Mouse (Mus musculus) intestine, embryonic 14.5 days (tissue): ENCODE measurements at regions not wholly inside any gene's neighbourhood (a gene's known extent, or its start where the extent isn't known, plus 50 kb on each side); places are given as distances from the start of the nearest gene placed in this dataset.

Experiments
- ATAC-seq: fragments of 200-750 bp; cut with Nextera tagmentation; replicated peaks from 2 replicates; pipeline ENCODE4 v1.8.0; 2017; ENCODE audit warnings: low read depth, moderate number of reproducible peaks, moderate TSS enrichment, moderate library complexity; ENCODE audit not compliant: low FRiP score, low TSS enrichment
- DNase-seq: peaks from one replicate; pipeline ENCODE4 v3.0.0-alpha.2; 2018; ENCODE audit warnings: low spot score
- H3K27ac ChIP-seq: fragments of 300-500 bp; sonication (generic); 2 replicates; pipeline ENCODE4 v1.5.1; 2014; ENCODE audit warnings: low read depth, mild to moderate bottlenecking, control low read depth
- H3K27me3 ChIP-seq: fragments of 300-500 bp; sonication (generic); replicated peaks from 2 replicates; pipeline ENCODE4 v1.6.1; 2014; ENCODE audit warnings: low read length, control low read depth; ENCODE audit not compliant: control insufficient read depth, insufficient read depth
- H3K36me3 ChIP-seq: fragments of 300-500 bp; sonication (generic); 2 replicates; pipeline ENCODE4 v1.6.1; 2014; ENCODE audit warnings: low read length, control low read depth; ENCODE audit not compliant: control insufficient read depth, insufficient read depth
- H3K4me1 ChIP-seq: fragments of 300-500 bp; sonication (generic); replicated peaks from 2 replicates; pipeline ENCODE4 v1.6.1; 2014; ENCODE audit warnings: low read length, control low read depth, mixed read lengths; ENCODE audit not compliant: control insufficient read depth, insufficient read depth
- H3K4me2 ChIP-seq: fragments of 300-500 bp; sonication (generic); 2 replicates; pipeline ENCODE4 v1.6.1; 2014; ENCODE audit warnings: low read length
- H3K4me3 ChIP-seq: fragments of 300-500 bp; sonication (generic); 2 replicates; pipeline ENCODE4 v1.5.1; 2014; ENCODE audit warnings: low read depth, low read length, control low read depth, mixed read lengths
- H3K9ac ChIP-seq: fragments of 300-500 bp; sonication (generic); 2 replicates; pipeline ENCODE4 v1.6.1; 2014; ENCODE audit warnings: mild to moderate bottlenecking, low read length
- H3K9me3 ChIP-seq: fragments of 300-500 bp; sonication (generic); 2 replicates; pipeline ENCODE4 v1.6.1; 2016; ENCODE audit warnings: low read length, control low read depth; ENCODE audit not compliant: control insufficient read depth
- WGBS: fragments of 180-500 bp; shearing (Covaris S2); extraction: QIAGEN DNeasy Blood & Tissue Kit; methylation state at CpG from one replicate; pipeline ENCODE4 v1.1.7; 2014; 5-methylcytosine and 5-hydroxymethylcytosine counted together

DNA sequence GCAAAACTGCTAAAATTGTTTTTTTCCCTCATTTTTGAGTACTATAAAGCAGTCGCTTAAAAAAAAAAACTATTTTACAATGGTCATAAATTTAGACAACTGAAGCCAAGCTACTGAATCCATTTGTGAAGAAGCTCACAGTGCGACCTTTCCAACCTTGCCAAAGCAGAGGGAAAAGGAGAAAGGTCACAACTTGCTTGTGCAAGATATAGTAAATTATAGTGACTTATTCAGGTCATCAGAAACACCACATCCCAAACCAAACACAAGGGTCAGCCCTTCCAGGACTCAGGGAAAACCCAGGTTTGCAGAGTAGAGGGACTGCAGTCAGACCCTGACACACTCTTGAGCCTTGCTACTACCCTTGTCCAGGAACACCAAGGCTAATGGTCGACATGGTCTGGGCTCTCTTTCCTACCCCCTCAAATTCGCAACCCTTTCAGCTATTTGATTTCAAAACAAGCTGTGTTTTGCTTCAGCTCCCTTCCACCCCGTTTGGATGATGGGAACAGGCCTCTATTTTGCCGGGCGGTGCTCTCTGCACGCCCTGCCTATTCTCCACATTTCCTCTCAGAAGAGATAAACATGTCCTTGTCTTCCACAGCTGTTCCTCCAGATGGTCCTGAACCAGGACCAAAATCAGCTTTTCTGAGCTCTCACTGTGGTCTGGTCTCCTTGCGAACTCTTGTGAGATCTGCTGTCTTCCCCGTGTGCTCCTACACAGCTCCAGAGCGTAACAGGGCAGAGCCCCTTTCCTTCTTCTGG, 93.5 kb upstream of the Kcnk2 start:
- 44% methylated on average over 11 of the region's 11 CpGs for WGBS
- Histone ChIP-seq H3K27ac (peak overlapping the region; percentile 78), H3K4me1 (peaks cover 15% of the 10 kb centered on the region), H3K27me3 (no peaks in the 10 kb centered on the region), H3K9ac (no peak overlapping the region), H3K36me3 (no peaks in the 10 kb centered on the region), H3K4me3 (no peak overlapping the region), H3K9me3 (no peaks in the 10 kb centered on the region), H3K4me2 (no peak overlapping the region)
- peak; percentile 59 for DNase-seq
- no peak for ATAC-seq

DNA sequence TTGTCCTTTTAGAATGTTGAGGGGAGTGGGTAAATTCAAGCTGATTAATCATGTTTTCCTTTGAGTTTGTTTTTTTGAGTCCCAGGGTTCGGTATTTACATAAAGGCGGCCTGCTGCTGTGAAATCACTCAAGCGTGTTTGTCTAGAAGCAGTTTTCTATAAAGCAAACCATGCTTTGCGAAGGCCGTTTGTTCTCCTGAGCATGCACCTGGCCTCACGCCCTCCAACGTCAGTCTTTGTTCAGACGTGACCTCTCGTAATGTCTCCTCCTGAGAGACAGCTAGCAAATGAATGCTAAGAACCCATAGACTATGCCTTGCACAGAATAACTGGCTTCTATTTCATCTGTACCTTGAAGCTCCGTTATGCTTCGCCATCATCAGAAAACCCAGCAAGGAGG, 92.8 kb upstream of the Kcnk2 start:
- ATAC-seq (no peak), DNase-seq (no peak)
- H3K36me3 ChIP-seq: no peaks in the 10 kb centered on the region
- H3K27ac ChIP-seq: no peak overlapping the region
- H3K9ac ChIP-seq: no peak overlapping the region
- H3K4me2 ChIP-seq: no peak overlapping the region
- H3K4me3 ChIP-seq: no peak overlapping the region
- WGBS: 64% methylated on average over 11 of the region's 11 CpGs
- H3K27me3 ChIP-seq: no peaks in the 10 kb centered on the region
- peaks cover 15% of the 10 kb centered on the region for H3K4me1 ChIP-seq
- H3K9me3 ChIP-seq: no peaks in the 10 kb centered on the region

DNA sequence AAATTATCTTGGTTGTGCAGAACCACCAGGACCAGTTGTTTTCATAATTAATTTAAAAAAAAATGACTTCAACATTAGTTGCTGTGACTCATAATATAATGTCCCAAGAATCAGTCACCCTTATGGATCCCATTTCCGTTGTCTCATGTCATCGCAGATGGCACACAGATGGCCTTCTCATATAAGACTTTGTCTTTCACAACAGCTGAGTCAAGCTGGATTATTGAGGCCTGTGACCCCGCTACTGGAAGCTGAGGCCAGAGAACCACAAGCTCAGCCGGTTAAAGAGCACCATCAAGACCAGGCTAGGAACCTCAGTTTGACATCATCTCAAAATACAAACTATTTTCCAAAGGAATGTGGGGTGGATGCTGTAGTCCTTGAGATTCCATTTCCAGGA, 83.3 kb upstream of the Kcnk2 start:
- DNase-seq (no peak), ATAC-seq (no peak)
- no peaks in the 10 kb centered on the region for H3K27me3 ChIP-seq
- H3K36me3 ChIP-seq: no peaks in the 10 kb centered on the region
- no peaks in the 10 kb centered on the region for H3K4me1 ChIP-seq
- no peak overlapping the region for H3K27ac ChIP-seq
- H3K4me2 ChIP-seq: no peak overlapping the region
- no peaks in the 10 kb centered on the region for H3K9me3 ChIP-seq
- H3K9ac ChIP-seq: no peak overlapping the region
- WGBS: 90% methylated on average over 4 of the region's 4 CpGs
- no peak overlapping the region for H3K4me3 ChIP-seq

DNA sequence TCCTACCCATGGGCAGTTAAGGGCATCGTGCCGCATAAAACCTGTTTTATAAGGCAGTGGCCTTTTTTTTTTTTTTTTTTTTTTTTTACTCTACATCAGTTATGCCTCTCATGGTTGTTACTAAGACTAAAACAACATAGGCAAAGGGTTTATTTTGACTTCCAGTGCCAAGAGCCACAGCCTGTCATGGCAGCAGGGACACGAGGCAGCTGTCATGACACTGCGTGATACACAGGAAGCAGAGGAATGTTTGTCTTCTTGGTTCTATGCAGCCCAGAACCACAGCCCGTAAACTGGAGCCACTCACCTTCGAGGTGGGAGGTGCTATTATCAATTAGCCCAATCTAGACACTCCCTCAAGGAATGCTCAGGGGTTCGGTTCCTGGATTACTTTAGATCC, 81.3 kb upstream of the Kcnk2 start:
- Histone ChIP-seq H3K27ac (no peak overlapping the region), H3K9me3 (no peaks in the 10 kb centered on the region), H3K4me1 (no peaks in the 10 kb centered on the region), H3K9ac (no peak overlapping the region), H3K27me3 (no peaks in the 10 kb centered on the region), H3K36me3 (no peaks in the 10 kb centered on the region), H3K4me2 (no peak overlapping the region), H3K4me3 (no peak overlapping the region)
- ATAC-seq: no peak
- WGBS: 83% methylated on average over 7 of the region's 7 CpGs
- DNase-seq: no peak

DNA sequence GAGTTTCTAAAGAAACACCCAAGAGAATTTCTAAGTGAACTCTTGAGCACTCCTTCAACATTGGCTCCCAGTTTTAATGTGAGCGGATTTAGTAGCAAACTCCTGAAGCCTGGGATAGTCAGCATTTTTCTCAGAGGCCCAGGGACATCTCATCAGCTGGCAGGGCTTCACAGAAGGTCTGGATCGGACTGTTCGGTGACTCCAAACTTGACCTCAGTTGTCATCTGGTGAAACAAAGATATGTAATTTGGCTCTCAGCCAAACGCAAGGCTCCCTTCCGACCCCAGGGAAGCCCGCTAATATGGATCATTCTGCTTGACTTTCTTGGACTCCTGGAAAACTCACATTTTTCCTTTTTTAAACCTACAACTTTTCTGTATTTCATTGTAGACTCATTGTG, 76.0 kb upstream of the Kcnk2 start:
- no peaks in the 10 kb centered on the region for H3K27me3 ChIP-seq
- H3K4me1 ChIP-seq: no peaks in the 10 kb centered on the region
- H3K4me3 ChIP-seq: no peak overlapping the region
- no peaks in the 10 kb centered on the region for H3K36me3 ChIP-seq
- DNase-seq: no peak
- WGBS: 65% methylated on average over 6 of the region's 6 CpGs
- H3K9ac ChIP-seq: no peak overlapping the region
- no peak overlapping the region for H3K4me2 ChIP-seq
- no peaks in the 10 kb centered on the region for H3K9me3 ChIP-seq
- no peak for ATAC-seq
- H3K27ac ChIP-seq: no peak overlapping the region

DNA sequence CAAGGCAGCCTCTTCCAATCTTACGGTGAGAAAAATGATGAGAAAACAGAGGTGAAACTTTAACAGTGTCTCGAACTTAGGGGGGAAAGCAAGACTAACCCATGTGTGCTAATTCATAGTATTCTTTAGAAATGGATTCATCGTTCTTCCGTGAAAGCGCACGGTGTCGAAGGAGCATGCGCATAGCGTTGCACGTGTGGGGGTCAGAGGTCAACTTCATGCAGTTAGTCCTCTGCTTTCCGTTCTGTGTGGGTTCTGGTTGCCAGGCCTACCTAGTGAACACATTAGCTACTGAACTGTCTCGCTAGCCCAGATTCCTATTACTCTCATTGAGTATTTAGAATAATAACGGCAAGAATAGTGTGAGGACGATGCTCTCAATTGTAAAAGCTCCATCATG, 74.7 kb upstream of the Kcnk2 start:
- H3K4me2 ChIP-seq: no peak overlapping the region
- no peak overlapping the region for H3K4me3 ChIP-seq
- no peak overlapping the region for H3K27ac ChIP-seq
- no peak overlapping the region for H3K9ac ChIP-seq
- ATAC-seq: no peak
- H3K9me3 ChIP-seq: no peaks in the 10 kb centered on the region
- WGBS: 93% methylated on average over 14 of the region's 14 CpGs
- H3K4me1 ChIP-seq: no peaks in the 10 kb centered on the region
- DNase-seq: no peak
- no peaks in the 10 kb centered on the region for H3K27me3 ChIP-seq
- H3K36me3 ChIP-seq: no peaks in the 10 kb centered on the region

DNA sequence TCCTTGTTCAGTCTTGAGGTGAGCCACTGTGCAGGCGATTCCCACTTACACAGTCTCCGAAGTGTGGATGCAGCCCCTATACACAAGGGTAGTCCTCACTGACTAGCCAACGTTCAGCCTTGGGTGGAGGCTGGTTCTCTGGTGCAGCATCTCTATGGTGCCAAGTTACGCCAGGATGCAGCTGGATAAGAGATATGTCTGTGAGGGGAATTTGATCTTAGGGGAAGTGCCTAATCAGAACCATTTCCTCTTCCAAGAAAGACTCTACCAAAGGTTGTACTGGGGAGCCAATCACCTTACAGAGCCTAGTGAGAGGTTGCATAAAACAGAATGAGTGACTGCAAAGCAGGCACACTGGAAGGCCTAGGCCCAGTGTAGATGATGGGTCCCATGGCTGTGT, 71.0 kb upstream of the Kcnk2 start:
- Histone ChIP-seq H3K27ac (no peak overlapping the region), H3K27me3 (no peaks in the 10 kb centered on the region), H3K36me3 (no peaks in the 10 kb centered on the region), H3K9ac (no peak overlapping the region), H3K4me1 (no peaks in the 10 kb centered on the region), H3K4me3 (no peak overlapping the region), H3K4me2 (no peak overlapping the region), H3K9me3 (no peaks in the 10 kb centered on the region)
- WGBS: 89% methylated on average over 4 of the region's 4 CpGs
- no peak for ATAC-seq
- DNase-seq: peak; percentile 13

DNA sequence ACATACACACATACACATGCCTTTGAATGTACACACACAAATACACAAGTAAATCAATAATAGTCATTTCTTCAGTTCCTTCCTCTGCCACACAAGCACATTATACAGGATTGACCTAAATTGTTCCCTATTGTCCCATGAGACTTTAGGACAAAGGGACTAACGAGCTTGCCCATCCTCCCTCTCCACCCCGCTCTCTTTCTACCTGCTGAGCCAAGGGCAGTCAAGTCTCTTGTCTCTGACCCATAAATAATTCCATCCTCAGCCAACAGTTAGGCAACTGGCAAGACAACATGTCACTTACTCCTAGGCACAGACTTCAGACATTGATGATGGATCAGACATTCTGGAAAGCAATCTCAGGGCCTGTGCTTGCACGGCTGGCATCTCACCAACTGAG, 56.3 kb upstream of the Kcnk2 start:
- H3K36me3 ChIP-seq: no peaks in the 10 kb centered on the region
- no peak for ATAC-seq
- WGBS: 85% methylated on average over 3 of the region's 3 CpGs

More for the DNA sequence above, 56.3 kb upstream of the Kcnk2 start:
- no peak overlapping the region for H3K4me2 ChIP-seq
- H3K4me3 ChIP-seq: no peak overlapping the region
- H3K4me1 ChIP-seq: no peaks in the 10 kb centered on the region
- H3K9ac ChIP-seq: no peak overlapping the region
- no peak overlapping the region for H3K27ac ChIP-seq
- H3K27me3 ChIP-seq: no peaks in the 10 kb centered on the region
- no peaks in the 10 kb centered on the region for H3K9me3 ChIP-seq
- peak; percentile 28 for DNase-seq
